Mouse (Mus musculus): ENCODE measurements around the gene Ccl27b. TPM values are rescaled to one million over a fixed set of nuclear protein-coding genes. Genes with fewer than 3 reads are reported as not detected.

Gene Ccl27b
- not detected for polyA plus RNA-seq (2017; shearing (Covaris generic))

GRCm38 (mm10) chr4:42654951-42655350, at the start of gene Ccl27b:
TSS of gene Ccl27b (plus strand) at chr4:42655251.

GRCm38 (mm10) chr4:42611895-42612294, 43.2 kb upstream of the Ccl27b start, which contains the start of gene Gm10591:
TSS of gene Gm10591 (plus strand) at chr4:42612195.

GRCm38 (mm10) chr4:42629419-42629818, 25.6 kb upstream of the Ccl27b start, which contains the start of gene Gm2564:
TSS of gene Gm2564 (plus strand) at chr4:42629719.

GRCm38 (mm10) chr4:42661793-42662192, 6.7 kb downstream of the Ccl27b start, which contains the start of gene Il11ra2:
TSS of gene Il11ra2 (minus strand) at chr4:42661893.

Other genes with a start within 250 kb of the Ccl27b start
- gene Gm21586, start 215.9 kb upstream of the Ccl27b start, polyA plus RNA-seq (2017; shearing (Covaris generic)): not detected
- gene Gm2163, start 188.5 kb upstream of the Ccl27b start, polyA plus RNA-seq (2017; shearing (Covaris generic)): not detected
- gene Fam205a2, start 127.1 kb upstream of the Ccl27b start, polyA plus RNA-seq (2017; shearing (Covaris generic)): not detected
- not detected for gene Gm10591, start 43.1 kb upstream of the Ccl27b start, polyA plus RNA-seq (2017; shearing (Covaris generic))
- gene Gm2564, start 25.5 kb upstream of the Ccl27b start, polyA plus RNA-seq (2017; shearing (Covaris generic)): not detected
- gene Il11ra2, start 6.6 kb downstream of the Ccl27b start, polyA plus RNA-seq (2017; shearing (Covaris generic)): not detected
- gene 4930578G10Rik, start 80.3 kb downstream of the Ccl27b start, polyA plus RNA-seq (2017; shearing (Covaris generic)): not detected
- gene Ccl19, start 101.3 kb downstream of the Ccl27b start, polyA plus RNA-seq (2017; shearing (Covaris generic)): not detected
- gene Ccl21a, start 118.7 kb downstream of the Ccl27b start, polyA plus RNA-seq (2017; shearing (Covaris generic)): not detected
- gene Fam205a1, start 198.6 kb downstream of the Ccl27b start, polyA plus RNA-seq (2017; shearing (Covaris generic)): not detected
- gene Gm12394, start 201.5 kb downstream of the Ccl27b start, polyA plus RNA-seq (2017; shearing (Covaris generic)): not detected
- gene Fam205c, start 219.0 kb downstream of the Ccl27b start, polyA plus RNA-seq (2017; shearing (Covaris generic)): not detected

All from CD4-positive, CD25-positive, alpha-beta regulatory T cell (primary cell).